Mouse (Mus musculus) embryonic facial prominence, embryonic 13.5 days (tissue): ENCODE data around the gene Mex3d. TPM values are rescaled to one million over a fixed set of nuclear protein-coding genes. Genes with fewer than 3 reads are reported as not detected.
"Not testable (repeated sequence)": the region's sequence is repeated elsewhere in the genome, so short reads cannot be mapped to it uniquely, and the experiment has no call there.

ENCODE experiments used
- ATAC-seq: fragments of 200-750 bp; cut with Nextera tagmentation; 2 replicates; pipeline ENCODE4 v1.8.0; 2017; ENCODE audit warnings: low read depth; ENCODE audit not compliant: insufficient number of reproducible peaks, insufficient read depth, low FRiP score, low TSS enrichment
- H3K27ac ChIP-seq: fragments of 300-500 bp; sonication (generic); 2 replicates; pipeline ENCODE4 v1.5.1; 2015; ENCODE audit warnings: moderate library complexity, mild to moderate bottlenecking, inconsistent platforms
- H3K27me3 ChIP-seq: fragments of 300-500 bp; sonication (generic); 2 replicates; pipeline ENCODE4 v1.6.1; 2015; ENCODE audit warnings: mild to moderate bottlenecking, inconsistent platforms
- H3K36me3 ChIP-seq: fragments of 300-500 bp; sonication (generic); 2 replicates; pipeline ENCODE4 v1.6.1; 2015; ENCODE audit warnings: mild to moderate bottlenecking, inconsistent platforms
- H3K4me1 ChIP-seq: fragments of 300-500 bp; sonication (generic); 2 replicates; pipeline ENCODE4 v1.6.1; 2015; ENCODE audit warnings: inconsistent platforms
- H3K4me2 ChIP-seq: fragments of 300-500 bp; sonication (generic); 2 replicates; pipeline ENCODE4 v1.6.1; 2015; ENCODE audit warnings: moderate library complexity, mild to moderate bottlenecking, inconsistent platforms
- H3K4me3 ChIP-seq: fragments of 300-500 bp; sonication (generic); 2 replicates; pipeline ENCODE4 v1.5.1; 2015; ENCODE audit warnings: mild to moderate bottlenecking, inconsistent platforms
- H3K9ac ChIP-seq: fragments of 300-500 bp; sonication (generic); 2 replicates; pipeline ENCODE4 v1.6.1; 2015; ENCODE audit warnings: mild to moderate bottlenecking, inconsistent platforms
- H3K9me3 ChIP-seq: fragments of 300-500 bp; sonication (generic); 2 replicates; pipeline ENCODE4 v1.6.1; 2016; ENCODE audit warnings: inconsistent platforms
- WGBS: fragments of 180-500 bp; shearing (Covaris S2); methylation state at CpG from one replicate; pipeline ENCODE4 v1.1.7; 2015; ENCODE audit warnings: mixed read lengths; 5-methylcytosine and 5-hydroxymethylcytosine counted together
- polyA plus RNA-seq: library from polyadenylated mRNA; unstranded; fragments of >200 nt; fragmentation: Nextera tagmentation; extraction: Ambion mirVana; gene quantifications from 2 replicates; pipeline ENCODE4 v1.2.1, GENCODE M21; 2015

The Mex3d gene
- polyA plus RNA-seq, 1 experiment from 2014 or later: 10.4 TPM

DNA sequence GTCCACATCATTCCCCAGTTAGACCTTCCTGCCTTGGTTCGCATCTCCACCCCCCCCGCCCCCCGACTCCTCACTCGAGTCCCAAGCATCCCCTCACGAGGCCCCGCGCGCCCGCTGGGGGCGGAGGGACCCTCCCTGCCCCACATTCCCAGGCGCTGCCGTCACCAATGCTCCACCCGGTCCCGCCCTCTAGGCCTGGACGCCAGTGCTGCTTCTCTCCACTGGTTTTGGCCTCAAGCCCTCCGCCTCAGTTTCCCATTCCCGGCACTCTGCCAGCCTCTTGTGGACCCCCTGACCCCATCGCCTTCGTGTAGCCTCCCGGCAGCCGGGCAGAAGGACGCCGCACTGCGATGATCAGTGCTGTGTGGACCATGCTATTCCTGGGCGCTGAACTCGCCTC is 38.5 kb downstream of the Mex3d start:
- no peaks in the 10 kb centered on the region for H3K9me3 ChIP-seq
- H3K9ac ChIP-seq: peak overlapping the region; percentile 59
- peaks cover 99% of the 10 kb centered on the region for H3K27me3 ChIP-seq
- H3K27ac ChIP-seq: no peak overlapping the region
- WGBS: 15% methylated on average over 26 of the region's 26 CpGs
- H3K4me3 ChIP-seq: peak overlapping the region; percentile 32
- H3K4me1 ChIP-seq: peaks cover 50% of the 10 kb centered on the region
- H3K36me3 ChIP-seq: no peaks in the 10 kb centered on the region
- H3K4me2 ChIP-seq: peak overlapping the region; percentile 61
- no peak for ATAC-seq

- no peak for ATAC-seq
- peak within 1 kb of the TSS; percentile 32 for H3K4me3 ChIP-seq
- no peaks in the 10 kb centered on the region for H3K36me3 ChIP-seq
- peak within 1 kb of the TSS; percentile 61 for H3K4me2 ChIP-seq
- H3K27me3 ChIP-seq: peaks cover 99% of the 10 kb centered on the region
- H3K4me1 ChIP-seq: peaks cover 57% of the 10 kb centered on the region
- H3K27ac ChIP-seq: no peak within 1 kb of the TSS
- no peaks in the 10 kb centered on the region for H3K9me3 ChIP-seq
- WGBS: under 1% methylated on average over 42 of the region's 42 CpGs
- H3K9ac ChIP-seq: peak within 1 kb of the TSS; percentile 59
Observed at GRCm38 (mm10) chr10:80348244-80348781, 39.1 kb downstream of the Mex3d start, which contains the start of gene Adamtsl5. Gene Adamtsl5, minus strand, starts transcription at chr10:80348412.

DNA sequence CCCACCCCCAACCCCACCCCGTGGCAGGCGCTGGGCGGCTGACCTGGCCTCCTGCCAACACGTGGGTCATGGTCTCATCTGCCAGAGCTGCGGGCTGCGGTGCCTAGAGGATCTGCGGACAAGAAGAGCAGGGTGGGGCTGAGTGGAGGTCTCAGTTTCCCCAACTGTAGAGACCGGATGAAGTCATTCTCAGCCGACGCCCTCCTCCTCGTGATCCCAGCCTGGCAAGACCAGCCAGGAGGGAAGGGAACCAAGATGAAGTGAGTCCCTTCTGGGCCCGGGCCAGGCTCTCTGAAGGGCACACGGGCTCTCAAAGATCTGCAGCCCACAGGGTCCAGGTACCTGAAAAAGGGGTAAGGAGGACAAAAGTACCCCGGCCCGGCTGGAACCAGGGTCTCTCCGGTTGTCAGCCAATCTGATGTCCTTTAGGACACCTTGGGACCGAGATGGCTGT is 39.9 kb downstream of the Mex3d start:
- Histone ChIP-seq H3K9ac (0 out of 2 replicates have a peak overlapping the region, but pooled peaks have one; percentile 59), H3K27me3 (peaks cover 99% of the 10 kb centered on the region), H3K4me2 (peak overlapping the region; percentile 61), H3K27ac (no peak overlapping the region), H3K36me3 (no peaks in the 10 kb centered on the region), H3K9me3 (no peaks in the 10 kb centered on the region), H3K4me1 (peaks cover 63% of the 10 kb centered on the region), H3K4me3 (peak overlapping the region; percentile 32)
- ATAC-seq: no peak
- 12% methylated on average over 17 of the region's 17 CpGs for WGBS

DNA sequence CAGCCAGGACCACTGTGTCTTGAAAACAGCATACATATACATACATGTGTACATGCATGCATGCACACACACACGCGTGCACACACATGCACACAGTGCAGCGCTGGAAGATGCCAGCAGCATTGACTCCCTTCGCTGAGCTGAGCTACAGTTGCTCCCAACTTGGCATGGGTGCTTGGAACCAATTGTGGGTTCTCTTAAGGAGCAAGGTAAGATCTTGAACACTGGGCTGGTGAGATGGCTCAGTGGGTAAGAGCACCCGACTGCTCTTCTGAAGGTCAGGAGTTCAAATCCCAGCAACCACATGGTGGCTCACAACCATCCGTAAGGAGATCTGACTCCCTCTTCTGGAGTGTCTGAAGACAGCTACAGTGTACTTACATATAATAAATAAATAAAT is 41.5 kb downstream of the Mex3d start:
- H3K4me3 ChIP-seq, ATAC-seq, H3K27ac ChIP-seq, H3K9me3 ChIP-seq, H3K4me2 ChIP-seq, H3K36me3 ChIP-seq: not testable (repeated sequence)
- H3K4me1 ChIP-seq: peaks cover 78% of the 10 kb centered on the region
- peaks cover 99% of the 10 kb centered on the region for H3K27me3 ChIP-seq
- 0 out of 2 replicates have a peak overlapping the region, but pooled peaks have one; percentile 22 for H3K9ac ChIP-seq
- WGBS: 65% methylated on average over 6 of the region's 6 CpGs

- peaks cover 99% of the 10 kb centered on the region for H3K27me3 ChIP-seq
- 0 out of 2 replicates have a peak overlapping the region, but pooled peaks have one; percentile 32 for H3K9ac ChIP-seq
- peak overlapping the region; percentile 21 for H3K4me3 ChIP-seq
- WGBS: 1% methylated on average over 16 of the region's 16 CpGs
- H3K4me2 ChIP-seq: peak overlapping the region; percentile 62
- H3K9me3 ChIP-seq: no peaks in the 10 kb centered on the region
- H3K4me1 ChIP-seq: peaks cover 77% of the 10 kb centered on the region
- H3K36me3 ChIP-seq: no peaks in the 10 kb centered on the region
- no peak for ATAC-seq
- no peak overlapping the region for H3K27ac ChIP-seq
Observed at GRCm38 (mm10) chr10:80345122-80345521, 42.3 kb downstream of the Mex3d start.

GRCm38 (mm10) chr10:80344131-80344661 is 43.3 kb downstream of the Mex3d start:
- Histone ChIP-seq H3K4me3 (peak overlapping the region; percentile 43; the same call in 1 of the 2 replicates), H3K9ac (no peak overlapping the region), H3K27ac (no peak overlapping the region), H3K9me3 (no peaks in the 10 kb centered on the region), H3K36me3 (no peaks in the 10 kb centered on the region), H3K27me3 (peaks cover 94% of the 10 kb centered on the region), H3K4me1 (peaks cover 73% of the 10 kb centered on the region), H3K4me2 (peak overlapping the region; percentile 62)
- ATAC-seq: no peak
- 35% methylated on average over 9 of the region's 9 CpGs for WGBS

GRCm38 (mm10) chr10:80343425-80343895 is 44.0 kb downstream of the Mex3d start:
- peaks cover 66% of the 10 kb centered on the region for H3K4me1 ChIP-seq
- peaks cover 87% of the 10 kb centered on the region for H3K27me3 ChIP-seq
- H3K4me3 ChIP-seq: peak overlapping the region; percentile 43
- peak overlapping the region; percentile 62 for H3K4me2 ChIP-seq
- 0 out of 2 replicates have a peak overlapping the region, but pooled peaks have one; percentile 27 for H3K9ac ChIP-seq
- ATAC-seq: no peak; the same call in 1 of the 2 replicates
- no peaks in the 10 kb centered on the region for H3K9me3 ChIP-seq
- 34% methylated on average over 13 of the region's 13 CpGs for WGBS
- peak overlapping the region; percentile 55; the same call in 1 of the 2 replicates for H3K27ac ChIP-seq
- no peaks in the 10 kb centered on the region for H3K36me3 ChIP-seq

DNA sequence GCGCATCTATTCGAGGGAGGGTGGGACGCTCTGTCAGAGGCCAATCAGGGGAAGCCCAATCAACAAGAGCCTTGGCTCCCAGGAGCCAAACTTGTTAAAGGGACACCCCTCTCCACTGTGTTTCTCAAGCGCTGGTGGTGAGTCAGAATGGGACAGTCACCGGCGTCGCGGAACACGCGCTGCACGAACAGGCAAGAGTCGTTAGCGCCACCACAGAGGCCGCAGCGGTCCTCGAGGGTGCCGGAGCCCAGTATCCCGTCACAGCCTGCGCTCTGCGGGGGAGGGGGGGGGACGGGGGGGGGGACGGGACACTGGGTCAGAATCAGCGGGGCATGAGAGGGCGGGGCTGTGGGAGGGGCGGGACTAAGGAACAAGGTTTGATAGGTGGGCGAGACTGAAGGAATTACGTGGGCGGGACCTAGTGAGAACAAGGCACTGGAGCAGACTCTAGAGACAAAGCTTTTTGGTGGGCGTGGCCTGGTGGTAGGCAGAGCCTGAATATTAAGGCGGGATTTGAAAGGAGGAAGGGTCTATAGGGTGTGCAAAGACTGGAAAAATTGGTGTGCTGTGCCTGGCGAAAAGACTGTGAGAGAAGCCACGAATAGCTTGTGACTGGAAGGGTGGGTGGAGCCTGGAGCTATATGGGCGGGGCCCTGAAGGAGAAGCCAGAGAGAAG is 44.6 kb downstream of the Mex3d start:
- ATAC-seq: peak; percentile 68
- Histone ChIP-seq H3K4me3 (peak overlapping the region; percentile 43), H3K27ac (peak overlapping the region; percentile 55; the same call in 1 of the 2 replicates), H3K9ac (0 out of 2 replicates have a peak overlapping the region, but pooled peaks have one; percentile 46), H3K27me3 (peaks cover 81% of the 10 kb centered on the region), H3K4me1 (peaks cover 60% of the 10 kb centered on the region), H3K9me3 (no peaks in the 10 kb centered on the region), H3K36me3 (no peaks in the 10 kb centered on the region), H3K4me2 (peak overlapping the region; percentile 62)
- WGBS: under 1% methylated on average over 32 of the region's 33 CpGs

GRCm38 (mm10) chr10:80342305-80342748 is 45.1 kb downstream of the Mex3d start:
- Histone ChIP-seq H3K36me3 (no peaks in the 10 kb centered on the region), H3K4me1 (peaks cover 54% of the 10 kb centered on the region), H3K4me2 (peak overlapping the region; percentile 62), H3K9ac (peak overlapping the region; percentile 55), H3K27ac (no peak overlapping the region), H3K4me3 (peak overlapping the region; percentile 43), H3K9me3 (no peaks in the 10 kb centered on the region), H3K27me3 (peaks cover 75% of the 10 kb centered on the region)
- 0 out of 2 replicates have a peak, but pooled peaks have one; percentile 35 for ATAC-seq
- WGBS: 1% methylated on average over 26 of the region's 26 CpGs

- no peaks in the 10 kb centered on the region for H3K36me3 ChIP-seq
- WGBS: 2% methylated on average over 47 of the region's 47 CpGs
- H3K4me1 ChIP-seq: peaks cover 52% of the 10 kb centered on the region
- H3K9me3 ChIP-seq: no peaks in the 10 kb centered on the region
- peak overlapping the region; percentile 62 for H3K4me2 ChIP-seq
- H3K27me3 ChIP-seq: peaks cover 69% of the 10 kb centered on the region
- peak overlapping the region; percentile 43 for H3K4me3 ChIP-seq
- no peak for ATAC-seq
- H3K9ac ChIP-seq: peak overlapping the region; percentile 55
- H3K27ac ChIP-seq: no peak overlapping the region
Observed at GRCm38 (mm10) chr10:80341491-80342304, 45.8 kb downstream of the Mex3d start.

DNA sequence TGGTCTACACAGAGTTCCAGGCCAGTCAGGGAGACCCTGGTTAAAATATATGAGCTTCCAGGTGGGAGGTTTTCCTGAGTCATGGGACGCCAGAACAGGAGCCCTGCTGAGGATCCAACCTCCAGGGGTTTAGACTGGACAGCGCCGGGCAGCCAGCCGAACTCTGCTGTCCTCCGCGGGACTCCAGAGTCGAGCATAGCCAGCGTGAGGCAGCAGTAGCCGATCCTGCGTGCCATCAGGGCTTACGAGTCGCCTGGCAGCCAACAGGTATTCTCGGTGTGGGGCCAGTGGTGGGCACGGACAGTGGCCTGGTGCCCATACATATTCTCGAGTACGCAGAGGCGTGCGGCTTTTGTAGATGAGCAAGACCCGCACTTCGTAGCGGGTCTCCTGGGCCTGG is 46.4 kb downstream of the Mex3d start:
- no peak overlapping the region for H3K4me2 ChIP-seq
- 15% methylated on average over 21 of the region's 21 CpGs for WGBS
- peaks cover 63% of the 10 kb centered on the region for H3K27me3 ChIP-seq
- H3K4me1 ChIP-seq: peaks cover 52% of the 10 kb centered on the region
- no peak overlapping the region for H3K9ac ChIP-seq
- H3K9me3 ChIP-seq: no peaks in the 10 kb centered on the region
- no peaks in the 10 kb centered on the region for H3K36me3 ChIP-seq
- H3K4me3 ChIP-seq: no peak overlapping the region
- no peak for ATAC-seq
- no peak overlapping the region for H3K27ac ChIP-seq
